Mouse (Mus musculus) forebrain, embryonic 15.5 days (tissue): Measurements from ENCODE around the gene Eci2. TPM values are rescaled to one million over a fixed set of nuclear protein-coding genes. Genes with fewer than 3 reads are reported as not detected.

Experiments
- ATAC-seq: fragments of 200-750 bp; cut with Nextera tagmentation; replicated peaks from 2 replicates; pipeline ENCODE4 v1.8.0; 2017; ENCODE audit warnings: mild to moderate bottlenecking, moderate TSS enrichment, moderate library complexity
- H3K27ac ChIP-seq: fragments of 300-500 bp; sonication (generic); replicated peaks from 2 replicates; pipeline ENCODE4 v1.5.1; 2015; ENCODE audit warnings: mild to moderate bottlenecking, inconsistent platforms
- H3K27me3 ChIP-seq: fragments of 300-500 bp; sonication (generic); 2 replicates; pipeline ENCODE4 v1.6.1; 2015; ENCODE audit warnings: inconsistent platforms
- H3K36me3 ChIP-seq: fragments of 300-500 bp; sonication (generic); 2 replicates; pipeline ENCODE4 v1.6.1; 2015; ENCODE audit warnings: mild to moderate bottlenecking, inconsistent platforms
- H3K4me1 ChIP-seq: fragments of 300-500 bp; sonication (generic); 2 replicates; pipeline ENCODE4 v1.6.1; 2015; ENCODE audit warnings: inconsistent platforms
- H3K4me2 ChIP-seq: fragments of 300-500 bp; sonication (generic); replicated peaks from 2 replicates; pipeline ENCODE4 v1.6.1; 2015; ENCODE audit warnings: mild to moderate bottlenecking, inconsistent platforms
- H3K4me3 ChIP-seq: fragments of 300-500 bp; sonication (generic); 2 replicates; pipeline ENCODE4 v1.5.1; 2015; ENCODE audit warnings: mild to moderate bottlenecking, inconsistent platforms
- H3K9ac ChIP-seq: fragments of 300-500 bp; sonication (generic); replicated peaks from 2 replicates; pipeline ENCODE4 v1.6.1; 2015; ENCODE audit warnings: mild to moderate bottlenecking, inconsistent platforms
- H3K9me3 ChIP-seq: fragments of 300-500 bp; sonication (generic); 2 replicates; pipeline ENCODE4 v1.6.1; 2016; ENCODE audit warnings: inconsistent platforms
- WGBS: fragments of 180-500 bp; shearing (Covaris S2); methylation state at CpG from one replicate; pipeline ENCODE4 v1.1.7; 2015; ENCODE audit warnings: mixed read lengths; 5-methylcytosine and 5-hydroxymethylcytosine counted together
- polyA plus RNA-seq: library from polyadenylated mRNA; unstranded; fragments of >200 nt; fragmentation: Nextera tagmentation; extraction: Ambion mirVana; gene quantifications from 2 replicates; pipeline ENCODE4 v1.2.1, GENCODE M21; 2015

Eci2 gene
- 116 and 121 TPM in 2 replicates for polyA plus RNA-seq

DNA sequence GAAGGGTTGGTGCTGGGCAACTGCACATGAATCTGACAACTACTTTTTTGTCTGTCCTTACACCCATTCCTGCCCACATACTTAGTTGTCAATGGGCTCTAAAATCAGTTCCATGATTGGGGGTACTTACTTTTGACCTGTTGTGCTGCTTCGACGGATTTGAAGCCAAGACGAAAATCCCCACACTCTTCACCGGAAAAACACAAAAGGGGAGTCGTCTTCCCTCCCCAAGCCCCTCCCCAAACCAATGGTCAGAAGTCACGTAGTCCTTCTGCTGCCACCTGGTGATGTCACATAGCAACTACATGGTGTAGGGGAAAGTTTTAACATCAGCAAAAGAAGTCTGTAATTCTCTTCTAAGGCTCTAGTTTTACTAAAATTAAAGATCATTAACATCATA is at the start of gene Eci2:
Gene Eci2 (minus strand): TSS at position 218 of the 400 bp plus-strand sequence.
- no peaks in the 10 kb centered on the region for H3K9me3 ChIP-seq
- H3K4me1 ChIP-seq = peaks cover 2% of the 10 kb centered on the region; the same call in 1 of the 2 replicates
- no peak within 1 kb of the TSS for H3K9ac ChIP-seq
- H3K4me2 ChIP-seq = peak within 1 kb of the TSS; percentile 19; the same call in 1 of the 2 replicates
- H3K36me3 ChIP-seq = no peaks in the 10 kb centered on the region
- no peaks in the 10 kb centered on the region for H3K27me3 ChIP-seq
- no peak within 1 kb of the TSS for H3K4me3 ChIP-seq
- WGBS = 2% methylated on average over 6 of the region's 6 CpGs
- H3K27ac ChIP-seq = no peak within 1 kb of the TSS
- ATAC-seq = no peak

DNA sequence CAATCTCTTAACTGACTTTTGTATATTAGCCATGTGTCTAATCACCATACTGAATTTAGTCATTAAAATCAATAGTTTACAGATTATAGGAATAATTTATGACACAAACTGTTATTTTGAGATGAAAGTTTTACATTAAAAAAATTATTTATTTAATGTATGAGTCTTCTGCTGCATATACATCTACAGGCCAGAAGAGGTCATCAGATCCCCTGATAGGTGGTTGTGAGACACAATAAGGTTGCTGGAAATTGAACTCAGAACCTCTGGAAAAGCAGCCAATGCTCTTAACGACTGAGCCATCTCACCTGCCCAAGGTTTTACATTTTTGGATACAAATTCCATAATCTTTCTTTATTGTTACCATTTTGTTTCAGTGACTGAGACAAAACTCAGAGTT is 48.0 kb upstream of the Eci2 start:
- WGBS = 62% methylated on average over 1 of the region's 1 CpGs
- no peaks in the 10 kb centered on the region for H3K36me3 ChIP-seq
- H3K9me3 ChIP-seq = no peaks in the 10 kb centered on the region
- H3K9ac ChIP-seq = no peak overlapping the region
- H3K4me3 ChIP-seq = no peak overlapping the region
- H3K4me1 ChIP-seq = no peaks in the 10 kb centered on the region
- ATAC-seq = no peak
- no peak overlapping the region for H3K27ac ChIP-seq
- no peak overlapping the region for H3K4me2 ChIP-seq
- no peaks in the 10 kb centered on the region for H3K27me3 ChIP-seq

DNA sequence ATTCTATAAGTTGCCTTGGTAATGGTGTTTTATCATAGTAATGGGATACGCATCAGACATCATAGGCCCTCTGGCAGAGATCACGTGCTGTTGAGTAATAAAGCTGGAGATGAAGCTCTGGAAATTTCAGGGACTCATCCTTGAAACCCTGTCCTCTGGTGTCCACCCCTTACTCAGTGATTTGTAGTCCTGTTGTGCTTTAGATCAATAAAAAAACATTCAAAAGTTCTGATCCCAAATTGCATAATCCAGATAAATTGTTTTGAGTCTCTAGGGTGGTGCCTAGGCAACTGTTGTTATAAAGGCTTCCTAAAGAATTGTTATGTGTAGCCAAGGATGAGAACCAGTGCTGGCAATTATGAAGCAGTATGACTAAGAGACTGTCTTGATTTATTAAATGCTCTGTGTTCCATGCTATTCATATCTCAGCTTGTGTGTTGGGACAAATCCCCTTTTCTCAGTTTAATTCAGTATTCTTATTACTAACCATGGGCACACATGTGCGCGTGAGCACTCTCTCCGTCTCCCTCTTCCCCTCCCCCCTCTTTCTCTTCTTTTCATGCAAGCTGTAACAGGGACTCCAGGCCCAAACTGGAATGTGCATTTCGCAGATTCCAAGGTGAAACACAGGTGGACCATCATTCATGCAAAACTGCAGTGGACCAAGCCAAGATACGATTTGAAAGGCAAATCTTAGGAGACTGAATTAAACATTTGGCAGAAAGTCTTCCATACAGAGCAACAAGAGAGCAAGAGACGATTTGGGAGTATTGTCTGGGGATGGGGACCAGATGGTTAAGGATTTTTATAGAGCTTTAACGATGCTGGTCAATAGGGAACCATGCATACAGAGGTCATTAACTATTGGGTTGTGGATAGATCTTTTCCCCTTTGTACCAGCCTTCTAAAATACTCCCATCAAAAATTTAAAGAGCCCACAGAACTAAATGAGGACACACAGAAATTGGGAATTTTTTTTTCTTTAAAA is 43.9 kb upstream of the Eci2 start:
- WGBS = 58% methylated on average over 9 of the region's 9 CpGs
- ATAC-seq = no peak
- H3K4me3 ChIP-seq = no peak overlapping the region
- no peaks in the 10 kb centered on the region for H3K27me3 ChIP-seq
- H3K27ac ChIP-seq = no peak overlapping the region
- H3K4me2 ChIP-seq = no peak overlapping the region
- no peak overlapping the region for H3K9ac ChIP-seq
- H3K36me3 ChIP-seq = no peaks in the 10 kb centered on the region
- no peaks in the 10 kb centered on the region for H3K4me1 ChIP-seq
- H3K9me3 ChIP-seq = no peaks in the 10 kb centered on the region

DNA sequence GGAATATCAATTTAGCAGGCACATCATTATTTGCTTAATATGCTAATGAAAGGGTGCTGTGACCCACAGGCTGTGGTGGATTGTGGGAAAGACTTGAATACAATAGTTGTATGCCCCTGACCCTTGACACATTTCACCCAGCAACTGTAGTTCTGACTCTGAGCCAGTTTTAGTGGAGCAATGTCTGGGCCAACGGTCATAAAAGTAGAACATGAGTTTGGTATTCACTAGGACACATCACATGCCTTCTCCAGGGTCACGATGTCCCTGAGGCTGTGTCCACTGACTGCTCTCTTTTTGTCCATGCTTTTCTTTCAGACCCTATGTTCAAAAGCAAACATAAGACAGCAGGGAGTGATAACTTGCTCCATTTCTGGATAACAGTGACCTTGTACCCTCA is 40.2 kb upstream of the Eci2 start:
- ATAC-seq = no peak
- H3K4me1 ChIP-seq = no peaks in the 10 kb centered on the region
- H3K27ac ChIP-seq = no peak overlapping the region
- 78% methylated on average over 2 of the region's 2 CpGs for WGBS
- H3K9me3 ChIP-seq = 0 out of 2 replicates have a peak, but pooled peaks cover 3% of the 10 kb centered on the region
- no peaks in the 10 kb centered on the region for H3K36me3 ChIP-seq
- no peaks in the 10 kb centered on the region for H3K27me3 ChIP-seq
- H3K4me2 ChIP-seq = no peak overlapping the region
- H3K9ac ChIP-seq = no peak overlapping the region
- no peak overlapping the region for H3K4me3 ChIP-seq

DNA sequence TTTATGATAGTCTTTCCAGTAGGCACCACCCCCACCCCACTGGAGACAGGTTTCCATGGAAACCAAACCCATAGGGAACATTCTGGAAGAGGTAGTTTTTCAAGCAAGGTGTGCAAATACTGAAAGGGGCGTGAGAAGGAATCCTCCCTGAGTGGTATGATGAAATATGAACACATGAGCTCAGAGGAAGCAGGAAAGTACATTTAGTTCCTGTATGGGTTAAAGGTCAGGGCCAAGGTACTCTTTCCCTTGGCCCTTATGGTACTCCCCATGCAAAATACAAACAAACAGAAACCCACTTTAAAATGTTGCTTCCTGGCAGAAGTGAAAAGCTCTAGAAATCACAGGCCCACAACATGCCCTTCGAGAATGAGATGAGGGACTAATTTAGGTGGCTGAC is 39.1 kb upstream of the Eci2 start:
- no peak overlapping the region for H3K4me3 ChIP-seq
- no peak overlapping the region for H3K27ac ChIP-seq
- ATAC-seq = no peak
- H3K4me2 ChIP-seq = no peak overlapping the region
- H3K9me3 ChIP-seq = 0 out of 2 replicates have a peak, but pooled peaks cover 3% of the 10 kb centered on the region
- H3K9ac ChIP-seq = no peak overlapping the region
- no peaks in the 10 kb centered on the region for H3K27me3 ChIP-seq
- no peaks in the 10 kb centered on the region for H3K36me3 ChIP-seq
- H3K4me1 ChIP-seq = no peaks in the 10 kb centered on the region
- WGBS = 75% methylated on average over 2 of the region's 2 CpGs

DNA sequence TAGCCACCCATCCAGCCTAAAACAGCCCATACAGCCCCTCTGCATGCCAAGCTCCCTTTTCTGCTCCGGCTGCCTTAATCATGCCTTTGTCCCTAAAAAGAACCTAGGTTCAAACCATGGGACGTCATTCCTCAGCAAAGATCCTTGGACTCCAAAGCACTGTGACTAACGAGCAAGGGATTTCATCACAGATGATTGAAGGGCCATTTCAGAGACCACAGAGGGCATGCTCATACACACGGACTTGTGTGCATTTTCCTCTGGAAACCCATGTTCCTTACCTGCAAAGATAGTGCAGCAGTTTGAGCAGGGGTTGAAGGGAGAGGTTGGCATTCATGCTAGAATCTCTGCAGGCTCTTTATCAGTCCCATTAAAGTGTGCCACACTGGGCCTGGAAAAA is 37.5 kb upstream of the Eci2 start:
- ATAC-seq = no peak
- Histone ChIP-seq H3K4me3 (no peak overlapping the region), H3K4me1 (no peaks in the 10 kb centered on the region), H3K36me3 (no peaks in the 10 kb centered on the region), H3K9me3 (0 out of 2 replicates have a peak, but pooled peaks cover 3% of the 10 kb centered on the region), H3K27ac (no peak overlapping the region), H3K9ac (no peak overlapping the region), H3K27me3 (no peaks in the 10 kb centered on the region), H3K4me2 (no peak overlapping the region)
- WGBS = 29% methylated on average over 4 of the region's 4 CpGs

DNA sequence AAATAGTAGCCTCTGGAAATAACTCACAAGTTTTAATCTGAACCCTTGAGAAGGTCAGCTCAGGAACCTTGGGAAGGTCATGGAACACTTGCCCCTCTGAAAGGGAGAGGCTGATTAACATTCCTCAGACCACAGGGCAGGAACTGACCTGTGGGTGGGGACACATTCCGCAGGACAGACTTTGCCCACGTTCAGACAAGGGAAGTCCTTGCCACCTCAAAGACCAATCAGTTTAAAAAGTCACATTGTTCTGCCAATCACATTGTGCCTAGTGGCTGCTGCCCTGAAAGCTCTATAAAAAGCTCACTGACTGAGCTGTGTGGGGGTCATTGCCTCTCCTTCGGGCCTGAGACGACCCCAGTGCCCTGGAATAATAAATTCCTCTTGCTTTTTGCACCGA is 31.2 kb upstream of the Eci2 start:
- Histone ChIP-seq H3K36me3 (no peaks in the 10 kb centered on the region), H3K9me3 (0 out of 2 replicates have a peak, but pooled peaks cover 3% of the 10 kb centered on the region), H3K27ac (no peak overlapping the region), H3K4me3 (no peak overlapping the region), H3K4me1 (no peaks in the 10 kb centered on the region), H3K9ac (no peak overlapping the region), H3K4me2 (no peak overlapping the region), H3K27me3 (no peaks in the 10 kb centered on the region)
- WGBS = 37% methylated on average over 5 of the region's 5 CpGs
- ATAC-seq = no peak

DNA sequence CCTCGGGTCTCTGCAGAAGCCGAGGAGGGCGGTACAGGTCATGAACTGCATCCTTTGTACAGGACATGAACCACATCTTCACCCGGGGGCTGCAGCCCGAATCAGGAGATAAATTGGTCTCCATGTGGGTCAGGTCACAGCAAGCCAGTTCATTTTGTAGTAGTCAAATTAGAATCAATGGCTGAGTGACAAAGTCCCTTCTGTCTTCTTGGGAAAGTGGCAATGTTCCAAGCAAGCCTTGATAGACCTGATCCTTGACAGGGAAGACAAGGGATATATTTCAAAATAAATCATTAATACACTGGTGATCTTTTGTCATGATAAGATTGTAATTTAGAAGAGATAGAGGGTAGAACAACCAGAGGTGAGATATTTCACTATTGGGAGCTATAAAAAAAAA is 9.6 kb upstream of the Eci2 start:
- no peak overlapping the region for H3K9ac ChIP-seq
- H3K27ac ChIP-seq = no peak overlapping the region
- no peak for ATAC-seq
- H3K4me3 ChIP-seq = no peak overlapping the region
- no peaks in the 10 kb centered on the region for H3K4me1 ChIP-seq
- WGBS = 84% methylated on average over 5 of the region's 5 CpGs
- H3K36me3 ChIP-seq = no peaks in the 10 kb centered on the region
- H3K27me3 ChIP-seq = no peaks in the 10 kb centered on the region
- no peaks in the 10 kb centered on the region for H3K9me3 ChIP-seq
- H3K4me2 ChIP-seq = no peak overlapping the region

DNA sequence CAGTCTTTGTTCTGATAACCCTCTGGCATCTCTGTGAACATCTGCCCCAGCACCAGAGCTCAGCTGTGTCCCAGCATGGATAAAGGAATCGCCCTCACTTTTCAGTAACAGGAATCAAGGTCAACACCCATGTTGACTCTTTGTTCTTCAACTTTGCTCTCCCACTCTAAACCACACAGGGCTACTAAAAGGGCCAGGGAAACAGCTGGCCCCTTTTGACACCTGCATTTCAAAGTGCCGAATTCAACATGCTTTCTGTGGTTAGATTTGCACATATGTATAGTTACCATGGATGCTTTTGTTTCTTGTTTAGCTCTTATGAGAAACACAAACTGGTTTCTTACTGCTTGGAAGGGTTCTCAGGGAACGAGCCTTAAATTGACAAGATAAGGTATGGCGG is 8.8 kb upstream of the Eci2 start:
- H3K4me1 ChIP-seq = no peaks in the 10 kb centered on the region
- 87% methylated on average over 4 of the region's 4 CpGs for WGBS
- H3K9ac ChIP-seq = no peak overlapping the region
- ATAC-seq = no peak
- no peak overlapping the region for H3K4me3 ChIP-seq
- H3K36me3 ChIP-seq = no peaks in the 10 kb centered on the region
- H3K27me3 ChIP-seq = no peaks in the 10 kb centered on the region
- H3K27ac ChIP-seq = no peak overlapping the region
- no peaks in the 10 kb centered on the region for H3K9me3 ChIP-seq
- H3K4me2 ChIP-seq = no peak overlapping the region

DNA sequence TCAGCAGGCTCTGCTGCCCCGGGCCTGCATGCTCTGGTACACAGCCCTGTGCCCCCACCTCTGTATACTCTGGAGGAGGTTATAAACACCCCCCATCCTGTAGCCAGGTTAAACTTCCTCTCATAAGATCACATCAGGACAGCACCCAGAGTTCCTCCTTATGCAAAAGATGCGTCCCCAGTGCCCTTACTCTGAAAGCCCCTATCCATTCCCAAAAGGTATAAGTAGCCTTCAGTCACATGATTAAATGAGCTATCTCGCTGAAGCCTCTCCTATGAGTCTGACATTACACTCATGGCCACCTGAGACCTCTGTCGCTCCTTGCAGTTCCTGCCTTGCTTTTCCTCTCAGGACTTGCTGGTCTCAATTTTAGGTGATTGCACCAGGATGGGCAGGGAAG is 6.7 kb upstream of the Eci2 start:
- Histone ChIP-seq H3K9me3 (no peaks in the 10 kb centered on the region), H3K9ac (no peak overlapping the region), H3K36me3 (no peaks in the 10 kb centered on the region), H3K4me3 (no peak overlapping the region), H3K27me3 (no peaks in the 10 kb centered on the region), H3K4me1 (no peaks in the 10 kb centered on the region), H3K27ac (no peak overlapping the region), H3K4me2 (no peak overlapping the region)
- 86% methylated on average over 4 of the region's 4 CpGs for WGBS
- ATAC-seq = no peak

DNA sequence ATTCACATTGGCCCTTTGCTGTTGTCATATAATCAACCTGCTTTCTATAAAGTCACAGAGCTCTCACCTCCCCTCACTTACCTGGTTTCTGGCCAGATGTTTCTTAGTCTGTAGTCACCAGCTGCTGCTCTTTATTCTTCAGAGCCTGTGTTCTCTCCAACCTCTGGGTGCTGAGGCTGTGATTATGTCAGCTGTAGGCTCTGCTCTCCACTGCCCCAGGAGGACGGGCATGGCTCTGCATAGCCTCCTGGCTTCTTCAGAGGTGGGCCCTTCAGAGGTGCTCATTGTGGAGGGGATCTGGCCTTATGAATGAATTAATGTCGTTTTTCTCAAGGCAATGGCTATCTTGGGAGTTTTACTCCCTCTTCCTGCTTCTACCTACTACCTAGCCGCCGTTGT is 4.8 kb upstream of the Eci2 start:
- ATAC-seq = no peak
- Histone ChIP-seq H3K4me2 (no peak overlapping the region), H3K9ac (no peak overlapping the region), H3K36me3 (no peaks in the 10 kb centered on the region), H3K27me3 (no peaks in the 10 kb centered on the region), H3K9me3 (no peaks in the 10 kb centered on the region), H3K4me3 (no peak overlapping the region), H3K27ac (no peak overlapping the region), H3K4me1 (peaks cover 2% of the 10 kb centered on the region; the same call in 1 of the 2 replicates)
- WGBS = 83% methylated on average over 4 of the region's 4 CpGs

DNA sequence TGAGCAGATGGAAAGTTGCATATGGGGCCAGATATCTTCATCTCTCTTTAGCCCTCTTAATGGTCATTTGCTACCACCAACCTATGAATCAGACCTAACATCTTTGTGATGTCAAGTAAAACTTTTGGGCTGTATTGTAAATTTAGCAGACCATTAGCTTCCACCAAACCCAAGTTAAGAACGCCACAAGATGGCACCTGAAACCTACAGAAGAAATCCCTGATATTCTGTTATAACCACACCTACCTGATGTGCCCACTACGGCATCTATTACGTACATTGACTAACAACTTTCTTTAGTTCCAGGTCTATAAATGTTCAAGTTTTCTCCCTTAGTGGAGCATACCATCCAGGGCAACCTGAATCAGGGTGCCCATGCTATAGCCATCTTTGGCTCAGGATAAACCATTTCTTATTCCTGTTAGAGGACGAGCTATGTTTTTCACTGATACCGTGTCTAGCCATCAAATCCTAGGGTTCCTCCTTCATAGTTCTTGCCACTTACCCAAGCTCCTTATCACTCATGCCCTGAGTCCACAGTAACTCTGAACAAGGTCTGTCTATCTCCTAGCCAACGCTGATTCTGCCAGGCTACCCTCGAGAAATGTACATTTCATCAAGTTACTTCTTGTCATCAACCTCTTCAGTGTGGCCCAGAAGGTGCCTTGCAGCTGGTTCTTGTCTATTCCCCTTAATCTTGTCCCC is 4.2 kb upstream of the Eci2 start:
- Histone ChIP-seq H3K4me3 (no peak overlapping the region), H3K4me2 (no peak overlapping the region), H3K27ac (no peak overlapping the region), H3K27me3 (no peaks in the 10 kb centered on the region), H3K36me3 (no peaks in the 10 kb centered on the region), H3K9ac (no peak overlapping the region), H3K4me1 (peaks cover 2% of the 10 kb centered on the region; the same call in 1 of the 2 replicates), H3K9me3 (no peaks in the 10 kb centered on the region)
- WGBS = 92% methylated on average over 7 of the region's 7 CpGs
- no peak for ATAC-seq
